Mouse (Mus musculus): ENCODE measurements around the gene Serpinb1c.
"Not testable (repeated sequence)": the region's sequence is repeated elsewhere in the genome, so short reads cannot be mapped to it uniquely, and the experiment has no call there.

Serpinb1c gene

GRCm38 (mm10) chr13:32865591-32865990 is 32.4 kb downstream of the Serpinb1c start:
- DNase-seq: no peak

GRCm38 (mm10) chr13:32864529-32864928 is 33.5 kb downstream of the Serpinb1c start:
- not testable (repeated sequence) for DNase-seq

DNA sequence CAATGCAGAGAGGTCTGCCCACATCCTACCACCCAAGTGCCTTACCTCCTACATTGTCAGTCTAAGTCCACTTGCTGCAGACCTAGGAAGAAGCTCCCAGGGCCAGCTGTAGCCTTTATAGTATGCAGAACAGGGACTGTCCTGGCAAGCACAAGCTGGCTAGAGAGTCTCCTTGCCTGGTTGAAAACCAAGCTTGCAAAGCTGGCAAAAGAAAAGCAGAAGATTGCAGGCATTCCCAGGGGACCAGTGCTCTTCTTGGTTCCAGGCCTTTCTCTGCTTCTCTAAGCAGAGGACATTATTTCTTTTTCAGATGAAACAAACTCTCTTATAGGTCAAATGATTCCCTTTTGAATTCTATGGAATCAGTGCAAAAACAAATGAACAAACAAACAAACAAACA is 34.6 kb downstream of the Serpinb1c start:
- DNase-seq: no peak

- DNase-seq: no peak
Observed at GRCm38 (mm10) chr13:32860821-32861220, 37.2 kb downstream of the Serpinb1c start.

- no peak for DNase-seq
Observed at GRCm38 (mm10) chr13:32853073-32853472, 44.9 kb downstream of the Serpinb1c start.

DNA sequence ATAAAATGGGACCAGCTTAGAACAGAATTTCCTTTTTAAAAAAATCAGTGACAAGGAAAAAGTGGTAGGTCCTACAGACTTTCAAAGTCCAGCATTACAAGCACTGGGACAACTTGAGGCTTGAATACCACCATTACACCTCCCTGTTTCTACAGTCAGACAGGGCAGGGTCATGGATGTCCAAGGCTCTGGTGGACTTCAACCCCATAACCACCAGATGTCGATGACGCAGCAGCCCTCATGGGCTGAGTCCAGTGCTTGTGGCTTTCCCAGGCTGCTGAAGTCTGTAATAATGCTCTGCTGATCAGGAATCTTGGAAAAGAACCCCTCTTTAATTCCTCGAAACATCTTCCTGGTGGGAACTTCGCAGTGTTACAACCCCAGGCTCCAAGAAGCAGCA is 45.5 kb downstream of the Serpinb1c start:
- DNase-seq: no peak

DNA sequence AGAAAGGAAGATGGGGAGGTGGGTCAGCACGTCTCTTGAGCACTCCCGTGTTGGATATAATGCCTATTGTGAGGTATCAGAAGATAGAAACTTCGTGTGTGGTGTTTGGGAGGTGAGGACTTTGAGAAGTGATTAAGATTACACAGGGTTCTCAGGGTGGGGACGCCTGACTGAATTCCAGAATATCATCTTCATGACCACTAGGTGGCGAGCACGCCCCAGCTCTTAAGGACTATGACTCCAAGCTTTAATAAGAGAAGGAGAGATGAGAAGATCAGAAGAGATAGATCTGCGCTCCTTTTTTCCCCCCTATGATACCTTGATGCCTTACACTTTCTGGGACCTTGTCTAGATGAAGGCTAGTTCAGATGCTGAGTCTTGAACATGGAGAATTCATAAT is 46.0 kb downstream of the Serpinb1c start:
- peak; percentile 46 for DNase-seq

- DNase-seq: peak; percentile 39
Observed at GRCm38 (mm10) chr13:32850668-32851404, 47.2 kb downstream of the Serpinb1c start, which contains the start of gene Serpinb1a. TSS of gene Serpinb1a (minus strand) at chr13:32851185.

GRCm38 (mm10) chr13:32850156-32850555 is 47.9 kb downstream of the Serpinb1c start:
- DNase-seq: no peak

DNA sequence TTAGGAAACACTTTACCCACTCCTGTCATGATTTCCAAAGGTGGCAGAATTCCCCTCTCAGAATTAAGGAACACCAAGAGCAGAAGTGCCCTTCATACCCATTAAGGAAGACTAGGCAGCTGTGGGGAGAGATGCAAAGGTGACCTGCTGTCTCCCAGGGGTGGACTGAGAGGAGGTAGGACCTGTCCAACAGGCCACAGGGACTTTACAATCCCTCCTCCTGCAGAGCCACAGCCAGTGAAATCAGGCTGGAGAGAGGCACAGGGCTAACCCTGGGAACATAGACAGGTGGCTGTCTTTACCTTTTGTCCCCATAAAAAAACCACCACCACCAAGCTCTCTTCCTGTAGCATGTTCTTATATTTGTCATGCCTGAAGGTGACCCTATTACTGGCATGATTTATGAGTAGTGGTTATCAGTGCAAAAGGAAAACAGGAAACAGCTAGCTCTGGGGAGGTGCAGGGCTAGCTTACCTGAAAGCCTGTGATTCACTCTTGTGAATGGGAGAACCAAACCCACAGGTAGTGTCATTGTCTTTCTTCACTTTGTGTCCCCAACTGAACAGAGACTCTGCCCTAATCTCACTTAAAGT is 48.4 kb downstream of the Serpinb1c start:
- no peak for DNase-seq

DNA sequence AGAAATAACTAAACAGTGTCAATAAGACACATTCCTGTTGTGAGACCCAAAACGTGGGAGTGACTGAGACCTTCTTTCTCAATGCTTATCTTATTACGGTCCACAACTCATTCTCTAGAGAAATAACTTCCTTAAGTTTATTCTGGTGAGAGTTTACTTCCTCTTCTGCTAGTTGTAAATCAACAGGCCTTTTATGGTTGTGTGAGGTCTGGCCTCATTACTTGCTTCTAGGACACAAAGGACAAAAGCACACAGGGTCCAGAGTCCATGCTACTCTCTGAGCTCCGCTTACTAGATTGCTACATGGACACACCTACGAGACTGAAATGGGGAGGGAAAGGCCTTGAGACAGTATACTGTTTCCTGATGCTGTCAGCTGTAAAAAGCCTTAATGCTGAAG is 48.9 kb downstream of the Serpinb1c start:
- DNase-seq: no peak

GRCm38 (mm10) chr13:32846221-32846620 is 51.8 kb downstream of the Serpinb1c start:
- no peak for DNase-seq

DNA sequence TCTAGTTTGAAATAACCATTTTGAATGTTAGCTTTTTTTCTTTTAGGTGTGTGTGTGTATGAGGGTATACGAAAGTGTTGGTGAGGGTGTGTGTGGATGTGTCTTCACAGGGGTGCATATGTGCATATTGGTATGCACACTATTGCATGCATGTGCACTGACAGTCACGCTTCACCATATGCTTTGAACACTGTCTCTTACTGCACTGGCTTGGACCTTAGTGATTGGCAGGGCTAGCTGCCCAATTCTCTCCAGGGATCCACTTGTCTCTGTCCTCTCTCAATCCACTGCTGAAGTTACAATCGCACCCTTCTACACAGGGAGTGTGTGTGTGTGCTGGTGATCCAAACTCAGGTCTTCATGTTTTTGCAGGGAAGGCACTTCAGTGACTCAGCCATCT is 56.7 kb downstream of the Serpinb1c start:
- DNase-seq: no peak

- no peak for DNase-seq
Observed at GRCm38 (mm10) chr13:32839314-32839713, 58.7 kb downstream of the Serpinb1c start.

GRCm38 (mm10) chr13:32834513-32834912 is 63.5 kb downstream of the Serpinb1c start:
- DNase-seq: no peak

DNA sequence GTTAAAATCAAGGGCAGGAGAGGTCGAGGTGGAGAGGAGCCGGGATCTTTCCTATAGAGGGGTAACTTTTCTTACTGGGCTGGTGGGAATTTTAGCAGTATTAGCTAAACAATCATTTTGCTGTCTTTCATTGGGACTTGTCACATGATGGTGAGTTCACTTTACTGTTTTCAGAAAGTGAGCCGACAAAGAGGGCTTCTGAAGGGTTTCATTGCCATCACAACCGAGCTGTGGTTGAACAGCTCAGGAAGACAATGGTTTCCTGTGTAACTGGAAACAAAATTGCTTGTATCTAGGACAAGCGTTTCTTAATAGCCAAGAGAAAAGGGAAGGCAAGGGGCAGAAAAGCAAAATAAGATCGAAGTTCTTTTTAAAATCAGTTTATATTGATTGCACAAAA is 64.8 kb downstream of the Serpinb1c start:
- DNase-seq: no peak

GRCm38 (mm10) chr13:32832776-32833175 is 65.2 kb downstream of the Serpinb1c start:
- no peak for DNase-seq

DNA sequence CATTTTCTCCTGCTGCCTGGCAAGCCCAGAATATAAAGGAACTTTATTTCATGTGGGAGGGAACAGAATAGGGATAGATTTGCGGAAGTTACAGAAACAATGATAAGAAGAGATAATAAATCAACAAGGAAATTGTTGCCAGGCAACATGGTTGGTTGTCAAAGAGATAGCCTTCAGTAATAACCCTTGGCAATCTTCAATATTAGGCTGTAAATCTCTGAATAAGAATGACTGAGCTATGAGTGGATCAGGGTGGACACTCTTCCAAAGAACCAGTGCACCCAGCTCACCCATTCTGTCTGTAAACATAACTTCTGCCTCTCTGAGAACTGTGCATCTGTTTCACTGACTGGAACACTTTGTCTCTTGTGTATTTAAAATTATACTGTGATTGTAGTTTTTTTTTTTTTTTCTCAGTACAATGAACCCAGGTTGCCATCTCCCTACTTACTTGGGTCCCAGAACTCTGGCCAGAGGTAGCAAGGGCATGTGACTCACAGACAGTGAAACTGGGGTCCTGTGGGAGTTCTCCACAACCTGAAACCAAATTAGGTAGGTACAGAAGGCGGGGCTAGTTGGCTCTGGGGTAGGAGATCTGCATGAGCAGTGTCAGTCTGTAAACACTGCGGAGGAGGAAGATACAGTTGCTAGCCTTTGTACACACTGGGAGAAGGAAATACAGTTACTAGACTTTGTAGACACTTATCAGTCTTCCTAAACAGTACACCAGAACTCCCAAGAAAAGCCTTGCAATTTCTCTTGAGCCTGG is 66.3 kb downstream of the Serpinb1c start:
- DNase-seq: no peak

Measured in liver (tissue).